Mouse (Mus musculus) kidney, adult 2 months (tissue): ENCODE measurements at regions not wholly inside any gene's neighbourhood (a gene's known extent, or its start where the extent isn't known, plus 50 kb on each side); places are given as distances from the start of the nearest gene placed in this dataset.

Experiments used
- CTCF ChIP-seq: fragments of 200-500 bp; conservative IDR thresholded peaks from 2 replicates; pipeline ENCODE4 v1.5.1; 2011; ENCODE audit warnings: low read depth, mild to moderate bottlenecking, control low read depth, low read length, moderate library complexity, mixed read lengths; ENCODE audit not compliant: insufficient read depth, insufficient read length
- POLR2A ChIP-seq: fragments of 200-500 bp; IDR thresholded peaks from one replicate; pipeline ENCODE4 v1.6.1; 2011; ENCODE audit warnings: low read depth, low read length, control low read depth

GRCm38 (mm10) chr8:128272866-128273344 lies 85.5 kb upstream of the Nrp1 start:
- TF ChIP-seq POLR2A (no peak), CTCF (no peak)
